Mouse (Mus musculus) adrenal gland, adult (tissue): ENCODE data around the gene Ndufs1.
"Not testable (repeated sequence)": the region's sequence is repeated elsewhere in the genome, so short reads cannot be mapped to it uniquely, and the experiment has no call there.

ENCODE experiments used
- DNase-seq, 2 experiments: peaks; one replicate each; pipeline ENCODE4 v3.0.0; 2022 to 2023; ENCODE audit warnings: low spot score in 1 of 2; ENCODE audit not compliant: inconsistent age in 2 of 2

Ndufs1 gene

GRCm38 (mm10) chr1:63185430-63185829 is 8.8 kb upstream of the Ndufs1 start:
- not testable (repeated sequence) for DNase-seq

DNA sequence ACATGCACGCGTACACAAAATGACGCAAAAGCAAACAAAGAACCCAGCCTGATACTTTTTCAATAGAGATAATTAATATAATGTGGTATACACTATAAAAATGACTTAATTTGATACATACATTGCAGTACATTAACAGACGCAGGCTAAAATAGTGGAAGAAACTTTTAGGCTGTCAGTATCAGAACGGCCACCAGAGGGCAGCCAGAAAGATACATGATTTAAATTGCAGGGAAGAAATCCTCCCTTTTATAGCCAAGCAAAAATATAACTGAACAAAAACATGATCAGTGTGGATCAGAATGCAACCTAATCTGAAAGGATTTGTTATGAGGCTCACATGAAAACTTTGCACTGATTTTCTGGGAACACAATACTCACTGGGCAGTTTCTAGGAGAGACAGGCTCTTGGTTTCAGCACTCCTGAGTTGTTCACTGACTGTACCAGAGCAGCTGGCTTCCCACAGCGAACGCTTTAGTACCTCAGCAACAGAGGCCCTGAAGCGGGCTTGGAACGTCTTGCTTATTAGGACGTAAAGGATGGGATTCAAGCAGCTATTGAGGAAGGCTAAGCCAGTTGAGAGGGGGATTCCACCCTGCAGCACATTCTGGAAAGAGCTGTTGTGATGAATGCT is 6.1 kb upstream of the Ndufs1 start:
- DNase-seq, result peak in 1 of 2 experiments; percentile 81

- peak; percentile 35 to 79 for DNase-seq
Measured at GRCm38 (mm10) chr1:63182212-63182611, 5.6 kb upstream of the Ndufs1 start.

GRCm38 (mm10) chr1:63181480-63181879 is 4.8 kb upstream of the Ndufs1 start:
- DNase-seq, result peak in 1 of 2 experiments; percentile 68

- DNase-seq, result peak; percentile 91 to 97
Measured at GRCm38 (mm10) chr1:63181019-63181418, 4.4 kb upstream of the Ndufs1 start.

DNA sequence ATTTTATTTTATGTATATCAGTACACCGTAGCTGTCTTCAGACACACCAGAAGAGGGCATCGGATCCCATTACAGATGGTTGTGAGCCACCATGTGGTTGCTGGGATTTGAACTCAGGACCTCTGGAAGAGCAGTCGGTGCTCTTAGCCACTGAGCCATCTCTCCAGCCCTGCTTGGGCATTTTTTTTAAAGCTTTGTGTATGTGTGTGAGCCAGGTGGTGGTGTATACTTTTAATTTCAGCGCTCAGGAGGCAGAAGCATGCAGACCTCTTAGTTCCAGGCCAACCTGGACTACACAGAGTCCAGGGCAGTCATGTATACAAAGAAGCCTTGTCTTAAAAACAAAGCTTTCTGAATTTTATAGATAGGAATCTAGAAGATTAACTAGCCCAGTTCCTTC is 3.9 kb upstream of the Ndufs1 start:
- not testable (repeated sequence) for DNase-seq

DNA sequence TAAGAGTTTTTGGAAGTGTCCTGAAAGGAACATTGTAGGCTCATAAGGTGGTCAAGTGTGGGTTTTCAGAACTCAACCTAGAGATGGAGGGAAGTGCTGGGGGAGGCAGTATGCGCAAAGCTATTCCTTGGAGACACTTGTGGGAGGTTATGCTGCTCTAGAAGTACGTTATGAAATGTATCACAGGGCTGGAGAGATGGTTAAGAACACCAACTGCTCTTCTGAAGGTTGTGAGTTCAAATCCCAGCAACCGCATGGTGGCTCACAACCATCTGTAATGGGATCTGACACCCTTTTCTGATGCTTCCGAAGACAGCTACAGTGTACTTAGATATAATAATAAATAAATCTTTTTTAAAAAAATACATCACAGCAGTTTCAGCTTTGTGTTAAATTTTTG is 3.5 kb upstream of the Ndufs1 start:
- no peak for DNase-seq

DNA sequence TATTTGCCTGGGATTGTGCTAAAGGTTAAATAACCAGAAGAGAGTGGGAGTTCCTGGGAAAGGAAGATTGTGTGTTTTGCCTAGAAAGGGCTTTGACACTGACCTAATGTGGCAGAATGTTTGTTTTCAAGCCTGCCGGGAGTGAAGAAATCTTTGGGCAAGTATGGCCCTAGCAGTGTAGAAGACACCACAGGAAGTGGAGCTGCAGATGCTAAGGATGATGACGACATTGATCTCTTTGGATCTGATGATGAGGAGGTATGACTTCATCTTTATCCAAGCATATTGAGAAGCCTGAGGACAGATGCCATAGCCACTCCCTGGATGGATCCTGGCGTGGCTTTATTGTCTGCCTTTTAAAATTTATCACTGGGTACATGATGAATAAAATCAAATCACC is 1.7 kb upstream of the Ndufs1 start:
- DNase-seq, result no peak

DNA sequence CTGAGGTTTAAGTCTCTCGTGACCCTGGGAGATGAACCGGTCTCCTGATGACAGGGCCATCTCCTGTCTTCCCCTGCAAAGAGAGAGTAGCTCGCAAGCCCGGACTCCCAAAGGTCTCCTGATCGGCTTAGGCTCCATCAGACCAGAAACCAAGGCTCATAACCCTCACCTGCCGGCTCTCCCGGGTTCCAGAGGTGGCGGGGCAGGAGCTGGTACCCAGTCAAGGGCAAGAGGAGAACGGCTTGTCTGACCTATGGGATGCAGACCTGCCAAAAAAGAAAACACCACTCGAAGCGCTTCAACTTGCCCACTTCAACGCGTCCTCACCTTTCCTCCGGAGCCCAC is 402 bp downstream of the Ndufs1 start:
- DNase-seq, result no peak

GRCm38 (mm10) chr1:63175853-63176252 is 780 bp downstream of the Ndufs1 start:
- DNase-seq, result no peak

- no peak for DNase-seq
Measured at GRCm38 (mm10) chr1:63168638-63169037, 8.0 kb downstream of the Ndufs1 start.

DNA sequence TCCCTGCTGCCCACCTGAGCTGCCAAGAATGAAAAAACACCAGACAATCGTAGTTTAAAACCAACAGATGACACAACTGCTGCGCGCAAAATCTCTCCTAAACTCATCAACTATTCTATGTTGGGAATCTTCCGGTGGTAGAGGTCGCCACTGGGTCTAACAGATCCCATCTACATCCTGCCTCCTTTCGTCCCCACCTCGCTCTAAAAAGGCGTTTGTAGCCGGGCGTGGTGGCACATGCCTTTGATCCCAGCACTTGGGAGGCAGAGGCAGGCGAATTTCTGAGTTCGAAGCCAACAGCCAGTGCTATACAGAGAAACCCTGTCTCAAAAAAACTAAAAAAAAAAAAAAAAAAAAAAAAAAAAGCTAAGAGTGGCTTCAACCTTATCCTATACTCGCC is 36.4 kb downstream of the Ndufs1 start:
- DNase-seq, result no peak

DNA sequence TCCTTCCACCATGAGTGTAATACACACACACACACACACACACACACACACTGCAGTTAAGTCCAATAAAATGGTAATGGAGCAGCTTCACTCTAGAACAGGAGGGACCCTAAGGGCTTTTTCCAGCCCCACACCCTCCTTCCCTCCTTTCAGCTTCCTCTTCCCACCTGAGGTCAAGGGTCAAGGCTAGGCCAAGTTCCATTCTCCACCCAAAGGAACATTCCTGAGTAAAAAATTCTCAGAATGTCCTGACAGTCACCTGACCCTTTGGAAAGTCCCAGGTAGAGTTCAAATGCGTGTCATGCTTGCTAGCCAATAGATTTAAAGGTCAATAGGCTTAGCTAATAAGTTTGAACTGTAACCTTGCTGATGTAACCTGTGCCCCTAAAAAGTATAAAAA is 38.0 kb downstream of the Ndufs1 start:
- DNase-seq, result not testable (repeated sequence)

- no peak for DNase-seq
Measured at GRCm38 (mm10) chr1:63137971-63138370, 38.7 kb downstream of the Ndufs1 start.

DNA sequence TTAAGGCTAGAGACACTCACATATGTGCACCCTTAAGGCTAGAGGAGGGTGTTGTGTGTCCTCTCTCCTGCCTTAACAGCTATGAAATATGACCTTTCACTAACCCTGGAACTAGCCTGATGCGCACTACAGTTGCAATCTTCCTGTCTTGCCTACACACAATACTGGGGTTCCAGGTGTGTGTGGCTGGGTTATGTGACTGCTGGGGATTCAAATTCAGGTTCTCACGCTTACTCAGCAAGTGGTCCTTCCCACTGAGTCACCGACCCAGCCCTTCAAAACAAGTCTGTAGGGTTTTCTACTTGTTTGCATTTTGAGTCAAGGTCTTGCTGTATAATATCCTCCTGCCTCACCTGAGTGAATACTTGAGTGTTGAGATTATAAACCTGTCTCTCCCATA is 42.1 kb downstream of the Ndufs1 start:
- no peak for DNase-seq

DNA sequence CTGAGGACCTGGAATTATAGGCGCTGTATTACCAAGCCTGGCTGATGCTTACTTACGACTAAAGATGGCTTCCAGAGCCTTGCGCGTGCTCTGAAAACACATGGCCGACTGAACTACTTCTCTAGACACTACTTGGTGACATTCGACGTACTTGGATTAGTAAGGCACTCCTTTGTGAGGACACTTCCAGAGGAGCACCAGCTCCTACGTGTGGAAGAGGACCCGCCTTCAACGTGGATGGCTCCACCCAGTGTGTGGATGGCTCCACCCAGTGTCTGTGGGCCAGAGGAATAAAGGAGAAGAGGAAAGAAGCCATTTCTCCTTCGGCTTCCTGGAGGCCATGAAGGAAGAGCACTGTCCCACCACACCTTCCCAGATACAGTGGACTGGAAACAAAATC is 44.9 kb downstream of the Ndufs1 start:
- no peak for DNase-seq

GRCm38 (mm10) chr1:63130883-63131282 is 45.8 kb downstream of the Ndufs1 start:
- peak in 1 of 2 experiments; percentile 63 for DNase-seq

- peak in 1 of 2 experiments; percentile 66 for DNase-seq
Measured at GRCm38 (mm10) chr1:63129857-63130690, 46.6 kb downstream of the Ndufs1 start.

DNA sequence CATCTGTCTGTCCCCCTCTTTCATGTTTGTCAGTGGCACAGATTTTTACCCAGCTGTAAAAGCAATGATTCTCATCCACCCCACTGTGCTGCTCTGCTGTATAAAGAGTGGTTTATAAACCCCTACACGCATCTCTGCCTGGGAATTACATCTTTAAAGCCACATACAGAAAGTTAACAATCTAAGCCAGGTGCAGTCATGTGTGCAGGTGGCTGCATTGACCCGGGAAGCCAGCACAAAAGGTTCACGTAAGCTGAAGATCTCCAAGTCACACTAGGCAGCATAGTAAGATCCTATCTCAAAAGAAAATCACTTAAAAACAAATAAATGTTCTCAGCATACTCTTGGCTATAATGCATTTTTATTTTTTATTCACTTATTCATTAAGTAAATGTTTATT is 47.4 kb downstream of the Ndufs1 start:
- DNase-seq, result no peak

GRCm38 (mm10) chr1:63126206-63126605 is 50.4 kb downstream of the Ndufs1 start:
- DNase-seq, result no peak

DNA sequence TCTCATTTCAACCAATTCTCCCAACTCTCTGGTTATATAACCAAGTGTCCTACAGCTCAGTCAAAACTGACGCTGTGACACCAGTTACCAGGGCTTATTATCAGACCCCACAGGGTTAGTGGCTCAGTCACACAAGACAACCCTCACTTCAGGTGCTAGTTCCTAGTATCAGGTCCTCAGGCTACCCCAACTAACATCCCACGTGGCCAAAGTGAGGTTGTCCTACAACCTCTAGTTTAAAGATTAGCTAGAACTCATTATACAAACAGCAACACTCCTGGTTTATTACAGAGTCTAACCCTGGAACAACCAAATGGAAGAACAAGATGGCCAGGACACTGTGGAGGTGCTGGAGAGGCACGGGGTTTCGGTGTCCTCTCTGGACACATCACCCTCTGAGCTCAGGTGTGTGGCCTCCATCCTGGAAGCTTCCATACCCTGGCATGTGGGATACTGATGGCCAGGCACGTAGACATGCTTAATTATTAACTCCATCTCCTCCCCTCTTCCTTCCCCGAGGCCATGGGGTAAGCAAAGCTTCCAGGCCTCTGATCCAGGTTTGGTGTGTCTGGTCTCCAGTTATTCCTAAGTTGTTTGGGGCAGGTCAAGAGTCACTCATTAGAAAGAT is 52.7 kb downstream of the Ndufs1 start:
- DNase-seq, result no peak

- no peak for DNase-seq
Measured at GRCm38 (mm10) chr1:63122005-63122404, 54.6 kb downstream of the Ndufs1 start.
